Mouse (Mus musculus) forebrain, embryonic 14.5 days (tissue): ENCODE measurements around the gene 9830107B12Rik. TPM values are rescaled to one million over a fixed set of nuclear protein-coding genes. Genes with fewer than 3 reads are reported as not detected.

Experiments used
- ATAC-seq: fragments of 200-750 bp; cut with Nextera tagmentation; 2 replicates; pipeline ENCODE4 v1.8.0; 2017; ENCODE audit warnings: mild to moderate bottlenecking, moderate library complexity
- DNase-seq: peaks from one replicate; pipeline ENCODE4 v3.0.0-alpha.2; 2015; ENCODE audit warnings: low spot score
- H3K27ac ChIP-seq: fragments of 300-500 bp; sonication (generic); 2 replicates; pipeline ENCODE4 v1.5.1; 2014; ENCODE audit warnings: low read depth, mild to moderate bottlenecking, control low read depth, low read length, moderate library complexity
- H3K27me3 ChIP-seq: fragments of 300-500 bp; sonication (generic); replicated peaks from 2 replicates; pipeline ENCODE4 v1.6.1; 2014; ENCODE audit warnings: low read length, control low read depth, mixed read lengths; ENCODE audit not compliant: control insufficient read depth, insufficient read depth
- H3K36me3 ChIP-seq: fragments of 300-500 bp; sonication (generic); 2 replicates; pipeline ENCODE4 v1.6.1; 2014; ENCODE audit warnings: low read length, control low read depth; ENCODE audit not compliant: control insufficient read depth, insufficient read depth
- H3K4me1 ChIP-seq: fragments of 300-500 bp; sonication (generic); 2 replicates; pipeline ENCODE4 v1.6.1; 2014; ENCODE audit warnings: antibody characterized with exemption, low read length, control low read depth; ENCODE audit not compliant: control insufficient read depth, insufficient read depth
- H3K4me2 ChIP-seq: fragments of 300-500 bp; sonication (generic); 2 replicates; pipeline ENCODE4 v1.6.1; 2014; ENCODE audit warnings: mild to moderate bottlenecking, control low read depth, low read length
- H3K4me3 ChIP-seq: fragments of 300-500 bp; sonication (generic); 2 replicates; pipeline ENCODE4 v1.5.1; 2014; ENCODE audit warnings: low read depth, low read length, control low read depth
- H3K9ac ChIP-seq: fragments of 300-500 bp; sonication (generic); 2 replicates; pipeline ENCODE4 v1.6.1; 2014; ENCODE audit warnings: mild to moderate bottlenecking, low read length, control low read depth, moderate library complexity
- H3K9me3 ChIP-seq: fragments of 300-500 bp; sonication (generic); replicated peaks from 2 replicates; pipeline ENCODE4 v1.6.1; 2016; ENCODE audit warnings: low read length, control low read depth, mixed read lengths; ENCODE audit not compliant: control insufficient read depth
- WGBS: fragments of 180-500 bp; shearing (Covaris S2); extraction: QIAGEN DNeasy Blood & Tissue Kit; methylation state at CpG from one replicate; pipeline ENCODE4 v1.1.7; 2014; 5-methylcytosine and 5-hydroxymethylcytosine counted together
- polyA plus RNA-seq: library from polyadenylated mRNA; unstranded; fragments of >200 nt; fragmentation: Nextera tagmentation; extraction: Ambion mirVana; gene quantifications from 2 replicates; pipeline ENCODE4 v1.2.1, GENCODE M21; 2014

The 9830107B12Rik gene
- polyA plus RNA-seq, 1 experiment from 2014 or later: not detected

- Histone ChIP-seq H3K9me3 (no peaks in the 10 kb centered on the region), H3K36me3 (no peaks in the 10 kb centered on the region), H3K4me3 (no peak overlapping the region), H3K9ac (no peak overlapping the region), H3K27ac (no peak overlapping the region), H3K27me3 (no peaks in the 10 kb centered on the region), H3K4me1 (no peaks in the 10 kb centered on the region), H3K4me2 (no peak overlapping the region)
- ATAC-seq (no peak), DNase-seq (no peak)
- 55% methylated on average over 3 of the region's 3 CpGs for WGBS
These were observed 65.4 kb downstream of the 9830107B12Rik start for GRCm38 (mm10) chr17:48080626-48081025.

Other genes with a start within 250 kb of the 9830107B12Rik start
- gene Foxp4, start 221.6 kb downstream of the 9830107B12Rik start, polyA plus RNA-seq: 20.3 and 29.9 TPM in 2 replicates
- not detected in 2 replicates for gene 1700122O11Rik, start 108.0 kb downstream of the 9830107B12Rik start, polyA plus RNA-seq
- not detected in 2 replicates for gene 1700067P10Rik, start 56.9 kb downstream of the 9830107B12Rik start, polyA plus RNA-seq
- not detected in 2 replicates for gene A530064D06Rik, start 21.0 kb upstream of the 9830107B12Rik start, polyA plus RNA-seq
- not detected in 2 replicates for gene Trem1, start 86.5 kb upstream of the 9830107B12Rik start, polyA plus RNA-seq
- not detected in 2 replicates for gene Trem3, start 101.5 kb upstream of the 9830107B12Rik start, polyA plus RNA-seq
- 0.10 TPM in 1 of 2 replicates, not detected in the other for gene Treml4, start 118.0 kb upstream of the 9830107B12Rik start, polyA plus RNA-seq
- not detected in 2 replicates for gene Treml2, start 153.2 kb upstream of the 9830107B12Rik start, polyA plus RNA-seq
- gene B430306N03Rik, start 169.9 kb upstream of the 9830107B12Rik start, polyA plus RNA-seq: 0.14 TPM in 1 of 2 replicates, not detected in the other
- gene Trem2, start 200.1 kb upstream of the 9830107B12Rik start, polyA plus RNA-seq: 3.9 and 4.6 TPM in 2 replicates
- gene Treml1, start 213.6 kb upstream of the 9830107B12Rik start, polyA plus RNA-seq: 0.22 and 0.42 TPM in 2 replicates